Mouse (Mus musculus): Measurements from ENCODE around the gene Vwa8.

- no peak for TF ChIP-seq CTCF (IDR thresholded peaks at IDR 0.05; ENCODE audit: low read depth, low read length)
- no peak for TF ChIP-seq GATA1 (IDR thresholded peaks at IDR 0.05; ENCODE audit: borderline replicate concordance, low read length)
- no peak for TF ChIP-seq TAL1 (conservative IDR thresholded peaks at IDR 0.05; ENCODE audit: low read depth, low read length)
Observed at GRCm38 (mm10) chr14:78848477-78848876, 375 bp upstream of the Vwa8 start.
